Mouse (Mus musculus): ENCODE measurements around the gene 9430015G10Rik.
A peak's percentile ranks its signal among the peaks of the same experiment; 100 is the strongest.

The 9430015G10Rik gene

GRCm38 (mm10) chr4:156109570-156110331 lies at the start of gene 9430015G10Rik:
TSS of gene 9430015G10Rik (plus strand) at chr4:156109982.
- peak; percentile 100 for DNase-seq

- no peak for DNase-seq
Observed at GRCm38 (mm10) chr4:156063861-156064509, 45.8 kb upstream of the 9430015G10Rik start.

- no peak for DNase-seq
Observed at GRCm38 (mm10) chr4:156064510-156064897, 45.3 kb upstream of the 9430015G10Rik start.

- DNase-seq, result no peak
Observed at GRCm38 (mm10) chr4:156065156-156065894, 44.5 kb upstream of the 9430015G10Rik start.

GRCm38 (mm10) chr4:156067256-156067949 lies 42.4 kb upstream of the 9430015G10Rik start:
- DNase-seq, result no peak

GRCm38 (mm10) chr4:156069701-156070100 lies 40.1 kb upstream of the 9430015G10Rik start:
- DNase-seq, result no peak

GRCm38 (mm10) chr4:156070276-156070675 lies 39.5 kb upstream of the 9430015G10Rik start:
- no peak for DNase-seq

- no peak for DNase-seq
Observed at GRCm38 (mm10) chr4:156070716-156071115, 39.1 kb upstream of the 9430015G10Rik start.

- DNase-seq, result no peak
Observed at GRCm38 (mm10) chr4:156076911-156077382, 32.8 kb upstream of the 9430015G10Rik start.

- DNase-seq, result peak; percentile 89
Observed at GRCm38 (mm10) chr4:156077499-156078301, 32.1 kb upstream of the 9430015G10Rik start.

- no peak for DNase-seq
Observed at GRCm38 (mm10) chr4:156082621-156083234, 27.1 kb upstream of the 9430015G10Rik start.

- DNase-seq, result no peak
Observed at GRCm38 (mm10) chr4:156083348-156083747, 26.4 kb upstream of the 9430015G10Rik start.

GRCm38 (mm10) chr4:156084096-156084879 lies 25.5 kb upstream of the 9430015G10Rik start:
- no peak for DNase-seq

- DNase-seq, result no peak
Observed at GRCm38 (mm10) chr4:156085256-156085655, 24.5 kb upstream of the 9430015G10Rik start.

- no peak for DNase-seq
Observed at GRCm38 (mm10) chr4:156087398-156088087, 22.2 kb upstream of the 9430015G10Rik start.

GRCm38 (mm10) chr4:156091236-156091635 lies 18.5 kb upstream of the 9430015G10Rik start:
- DNase-seq, result no peak

GRCm38 (mm10) chr4:156092765-156093164 lies 17.0 kb upstream of the 9430015G10Rik start:
- no peak for DNase-seq

GRCm38 (mm10) chr4:156093758-156094157 lies 16.0 kb upstream of the 9430015G10Rik start:
- DNase-seq, result no peak

GRCm38 (mm10) chr4:156096191-156096590 lies 13.6 kb upstream of the 9430015G10Rik start:
- DNase-seq, result no peak
